Mouse (Mus musculus) forebrain, postnatal 0 days (tissue): Measurements from ENCODE around the gene Syne2. TPM values are rescaled to one million over a fixed set of nuclear protein-coding genes. Genes with fewer than 3 reads are reported as not detected.

ENCODE experiments used
- ATAC-seq: fragments of 200-750 bp; cut with Nextera tagmentation; 2 replicates; pipeline ENCODE4 v1.8.0; 2017; ENCODE audit warnings: mild to moderate bottlenecking, moderate library complexity
- DNase-seq: peaks from one replicate; pipeline ENCODE4 v3.0.0-alpha.2; 2015
- H3K27ac ChIP-seq: fragments of 300-500 bp; sonication (generic); 2 replicates; pipeline ENCODE4 v1.5.1; 2014; ENCODE audit warnings: low read depth, mild to moderate bottlenecking, antibody characterized with exemption, low read length, moderate library complexity, mixed read lengths
- H3K27me3 ChIP-seq: fragments of 300-500 bp; sonication (generic); 2 replicates; pipeline ENCODE4 v1.6.1; 2014; ENCODE audit warnings: mild to moderate bottlenecking, low read length, mixed read lengths; ENCODE audit not compliant: insufficient read depth
- H3K36me3 ChIP-seq: fragments of 300-500 bp; sonication (generic); 2 replicates; pipeline ENCODE4 v1.6.1; 2014; ENCODE audit warnings: mild to moderate bottlenecking, moderate library complexity; ENCODE audit not compliant: insufficient read depth
- H3K4me1 ChIP-seq: fragments of 300-500 bp; sonication (generic); 2 replicates; pipeline ENCODE4 v1.6.1; 2014; ENCODE audit warnings: antibody characterized with exemption; ENCODE audit not compliant: insufficient read depth
- H3K4me2 ChIP-seq: fragments of 300-500 bp; sonication (generic); 2 replicates; pipeline ENCODE4 v1.6.1; 2014; ENCODE audit warnings: low read depth, mild to moderate bottlenecking, moderate library complexity
- H3K4me3 ChIP-seq: fragments of 300-500 bp; sonication (generic); 2 replicates; pipeline ENCODE4 v1.5.1; 2014; ENCODE audit warnings: low read depth, low read length, mixed read lengths
- H3K9ac ChIP-seq: fragments of 300-500 bp; sonication (generic); 2 replicates; pipeline ENCODE4 v1.6.1; 2014; ENCODE audit warnings: mild to moderate bottlenecking
- H3K9me3 ChIP-seq: fragments of 300-500 bp; sonication (generic); 2 replicates; pipeline ENCODE4 v1.6.1; 2016; ENCODE audit warnings: low read length
- CTCF ChIP-seq: sonication (generic); IDR thresholded peaks from 2 replicates; pipeline ENCODE4 v1.5.1; 2016; ENCODE audit warnings: antibody characterized with exemption, control low read depth, low read depth
- WGBS: fragments of 180-500 bp; shearing (Covaris S2); extraction: QIAGEN DNeasy Blood & Tissue Kit; methylation state at CpG from one replicate; pipeline ENCODE4 v1.1.7; 2014; 5-methylcytosine and 5-hydroxymethylcytosine counted together
- polyA plus RNA-seq: library from polyadenylated mRNA; unstranded; fragments of >200 nt; fragmentation: Nextera tagmentation; extraction: Ambion mirVana; gene quantifications from 2 replicates; pipeline ENCODE4 v1.2.1, GENCODE M21; 2015
- total RNA-seq: library from RNA; depleted of rRNA; stranded (reverse); fragments of >200 nt; gene quantifications from 2 replicates; pipeline ENCODE4 v1.2.3, GENCODE M21; 2014

The Syne2 gene
- total and polyA plus RNA-seq, 2 experiments from 2014 or later = 27.0 to 63.5 TPM

DNA sequence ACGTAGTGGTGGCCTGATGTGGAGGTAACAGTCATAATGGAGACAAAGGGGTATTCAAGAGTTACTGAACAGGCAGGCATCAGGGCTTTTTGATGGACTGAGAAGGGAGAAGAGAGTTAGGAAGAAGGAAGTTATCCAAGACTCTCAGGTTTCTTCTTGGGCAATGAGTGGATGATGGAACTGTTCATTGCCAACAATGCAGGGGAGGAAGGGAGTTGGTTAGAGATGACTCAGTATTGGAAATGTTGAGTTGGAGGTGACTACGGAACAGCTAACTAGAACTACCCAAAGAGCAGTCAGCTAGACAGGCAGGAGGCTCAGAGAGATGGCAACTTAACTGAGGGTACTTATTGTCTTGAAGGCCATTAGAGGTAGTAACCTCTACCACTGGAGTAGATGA is 47.2 kb downstream of the Syne2 start:
- DNase-seq (no peak), ATAC-seq (no peak)
- no peak overlapping the region for H3K27ac ChIP-seq
- H3K4me2 ChIP-seq = no peak overlapping the region
- no peak overlapping the region for H3K9ac ChIP-seq
- no peaks in the 10 kb centered on the region for H3K27me3 ChIP-seq
- no peak for TF ChIP-seq CTCF
- H3K4me3 ChIP-seq = no peak overlapping the region
- H3K9me3 ChIP-seq = no peaks in the 10 kb centered on the region
- WGBS = 86% methylated on average over 2 of the region's 2 CpGs
- H3K36me3 ChIP-seq = no peaks in the 10 kb centered on the region
- H3K4me1 ChIP-seq = no peaks in the 10 kb centered on the region

DNA sequence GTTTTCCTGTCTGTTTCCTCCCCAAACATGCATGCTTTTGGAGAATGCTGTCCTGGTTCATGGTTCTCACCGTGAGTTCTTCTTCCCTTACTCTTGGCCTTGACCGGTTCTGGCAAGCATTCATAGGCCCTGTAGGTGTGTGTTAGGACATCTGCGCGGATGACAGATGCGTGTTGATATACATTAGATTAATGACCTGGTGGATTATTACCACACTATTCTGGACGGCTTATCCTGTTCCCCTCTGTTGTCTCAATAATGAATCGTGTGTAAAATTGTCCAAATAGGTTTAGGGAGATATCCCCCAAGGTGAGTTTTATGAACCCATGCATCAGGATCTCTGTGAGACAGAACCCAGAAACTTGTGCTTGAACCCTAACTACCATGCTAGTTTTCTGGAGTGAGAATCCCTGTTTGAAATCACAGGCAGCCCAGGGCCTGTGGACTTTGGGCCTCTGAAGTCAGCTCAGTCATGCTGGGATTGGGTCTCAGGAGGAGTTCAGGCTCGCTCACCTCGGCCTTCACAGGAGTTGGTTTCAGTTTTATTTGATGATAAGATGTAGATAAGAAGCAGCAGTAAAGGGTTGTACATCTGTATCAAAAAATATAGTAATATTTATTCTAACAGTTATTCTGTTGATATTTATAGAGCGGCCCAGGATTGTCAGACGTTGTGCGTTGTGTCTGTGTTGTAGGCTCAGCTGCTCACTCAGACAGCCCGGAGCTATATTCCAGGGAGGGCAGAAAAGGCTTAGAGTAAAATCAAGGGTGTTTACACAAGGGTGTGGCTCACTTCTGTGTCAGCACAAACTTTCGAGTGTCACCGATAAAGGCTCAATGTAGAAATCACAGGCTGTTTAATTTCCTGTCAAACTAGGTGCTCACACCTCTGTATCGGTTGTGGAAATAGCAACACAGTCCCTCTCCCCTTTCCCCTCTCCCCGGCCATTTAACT is 48.8 kb downstream of the Syne2 start:
- Histone ChIP-seq H3K36me3 (no peaks in the 10 kb centered on the region), H3K4me2 (no peak overlapping the region), H3K9me3 (no peaks in the 10 kb centered on the region), H3K27ac (no peak overlapping the region), H3K4me3 (no peak overlapping the region), H3K27me3 (no peaks in the 10 kb centered on the region), H3K9ac (no peak overlapping the region), H3K4me1 (no peaks in the 10 kb centered on the region)
- ATAC-seq (no peak), DNase-seq (no peak)
- WGBS = 86% methylated on average over 17 of the region's 17 CpGs
- TF ChIP-seq CTCF = no peak

- Histone ChIP-seq H3K4me2 (peak overlapping the region; percentile 30), H3K9ac (no peak overlapping the region; the same call in 1 of the 2 replicates), H3K4me1 (peaks cover 9% of the 10 kb centered on the region; the same call in 1 of the 2 replicates), H3K4me3 (no peak overlapping the region), H3K9me3 (no peaks in the 10 kb centered on the region), H3K27me3 (no peaks in the 10 kb centered on the region), H3K36me3 (no peaks in the 10 kb centered on the region), H3K27ac (peak overlapping the region; percentile 35; the same call in 1 of the 2 replicates)
- ATAC-seq (peak; percentile 73), DNase-seq (peak; percentile 62)
- TF ChIP-seq CTCF = no peak
- 8% methylated on average over 9 of the region's 9 CpGs for WGBS
Observed at GRCm38 (mm10) chr12:75873546-75874235, 55.8 kb downstream of the Syne2 start.

- ATAC-seq (peak; percentile 61), DNase-seq (no peak)
- H3K4me3 ChIP-seq = no peak overlapping the region
- 17% methylated on average over 12 of the region's 12 CpGs for WGBS
- no peak overlapping the region; the same call in 1 of the 2 replicates for H3K9ac ChIP-seq
- H3K27ac ChIP-seq = peak overlapping the region; percentile 35; the same call in 1 of the 2 replicates
- no peaks in the 10 kb centered on the region for H3K9me3 ChIP-seq
- no peaks in the 10 kb centered on the region for H3K27me3 ChIP-seq
- peaks cover 9% of the 10 kb centered on the region; the same call in 1 of the 2 replicates for H3K4me1 ChIP-seq
- H3K36me3 ChIP-seq = no peaks in the 10 kb centered on the region
- no peak for TF ChIP-seq CTCF
- H3K4me2 ChIP-seq = peak overlapping the region; percentile 30; the same call in 1 of the 2 replicates
Observed at GRCm38 (mm10) chr12:75874287-75874994, 56.5 kb downstream of the Syne2 start.

- H3K9ac ChIP-seq = no peak overlapping the region
- no peaks in the 10 kb centered on the region for H3K36me3 ChIP-seq
- no peak overlapping the region for H3K4me3 ChIP-seq
- TF ChIP-seq CTCF = no peak
- 89% methylated on average over 12 of the region's 12 CpGs for WGBS
- H3K4me1 ChIP-seq = no peaks in the 10 kb centered on the region
- no peaks in the 10 kb centered on the region for H3K9me3 ChIP-seq
- H3K27me3 ChIP-seq = no peaks in the 10 kb centered on the region
- no peak overlapping the region for H3K27ac ChIP-seq
- no peak for ATAC-seq
- H3K4me2 ChIP-seq = no peak overlapping the region
- no peak for DNase-seq
Observed at GRCm38 (mm10) chr12:75879636-75880317, 61.8 kb downstream of the Syne2 start.

GRCm38 (mm10) chr12:75881554-75881953 is 63.6 kb downstream of the Syne2 start:
- Histone ChIP-seq H3K27me3 (no peaks in the 10 kb centered on the region), H3K9me3 (no peaks in the 10 kb centered on the region), H3K4me2 (no peak overlapping the region), H3K27ac (no peak overlapping the region), H3K4me1 (no peaks in the 10 kb centered on the region), H3K4me3 (no peak overlapping the region), H3K36me3 (no peaks in the 10 kb centered on the region), H3K9ac (no peak overlapping the region)
- DNase-seq = no peak
- WGBS = 52% methylated on average over 4 of the region's 4 CpGs
- TF ChIP-seq CTCF = no peak
- ATAC-seq = no peak
